Mouse (Mus musculus) stomach, postnatal 0 days (tissue): Measurements from ENCODE around the gene Rbmx.

Experiments
- CTCF ChIP-seq: IDR thresholded peaks from 2 replicates; pipeline ENCODE4 v1.5.1; 2016; ENCODE audit warnings: antibody characterized with exemption, low read depth, mild to moderate bottlenecking, moderate library complexity
- EP300 ChIP-seq: optimal IDR thresholded peaks from 2 replicates; pipeline ENCODE3; 2016; ENCODE audit warnings: antibody characterized with exemption

GRCm38 (mm10) chrX:57364891-57365569 is 27.8 kb downstream of the Rbmx start:
- no peak for TF ChIP-seq CTCF
- TF ChIP-seq EP300: no peak
